Mouse (Mus musculus) lung, adult 2 months (tissue): Measurements from ENCODE around the gene Canx. TPM values are rescaled to one million over a fixed set of nuclear protein-coding genes. Genes with fewer than 3 reads are reported as not detected.

ENCODE experiments used
- DNase-seq: peaks from one replicate; pipeline ENCODE4 v3.0.0; 2022
- H3K4me1 ChIP-seq: fragments of 200-500 bp; 2 replicates; pipeline ENCODE4 v1.6.1; 2011; ENCODE audit warnings: low read length; ENCODE audit not compliant: control insufficient read depth, insufficient read depth
- H3K4me3 ChIP-seq: fragments of 200-500 bp; replicated peaks from 2 replicates; pipeline ENCODE3; 2011; ENCODE audit warnings: low read depth, mild to moderate bottlenecking, control low read depth, low read length; ENCODE audit errors: extremely low read depth
- CTCF ChIP-seq: fragments of 200-500 bp; IDR thresholded peaks from 2 replicates; pipeline ENCODE4 v1.5.1; 2011; ENCODE audit warnings: mild to moderate bottlenecking, low read length, control low read depth; ENCODE audit not compliant: insufficient read depth
- POLR2A ChIP-seq: fragments of 200-500 bp; IDR thresholded peaks from 2 replicates; pipeline ENCODE4 v1.6.1; 2011; ENCODE audit warnings: low read depth, mild to moderate bottlenecking, control low read depth, low read length, borderline replicate concordance; ENCODE audit errors: extremely low read depth
- WGBS: fragments of 180-500 bp; shearing (Covaris S2); methylation state at CpG from one replicate; pipeline ENCODE4 v1.1.7; 2018; 5-methylcytosine and 5-hydroxymethylcytosine counted together
- polyA plus RNA-seq: library from polyadenylated mRNA; depleted of rRNA; stranded (reverse); fragments of >200 nt; gene quantifications from 2 replicates; pipeline ENCODE4 v1.2.3, GENCODE M21; 2012; rRNA removed

Gene Canx
- 38.3 and 62.3 TPM in 2 replicates for polyA plus RNA-seq

GRCm38 (mm10) chr11:50325496-50326301 is at the start of gene Canx:
Gene Canx, minus strand, starts transcription at chr11:50325673.
- peak; percentile 99 for DNase-seq
- TF ChIP-seq POLR2A: peak; percentile 99
- TF ChIP-seq CTCF: no peak
- H3K4me1 ChIP-seq: peaks cover 7% of the 10 kb centered on the region
- H3K4me3 ChIP-seq: peak within 1 kb of the TSS; percentile 90
- under 1% methylated on average over 64 of the region's 64 CpGs for WGBS

GRCm38 (mm10) chr11:50374286-50375015 is 49.0 kb upstream of the Canx start:
- Histone ChIP-seq H3K4me1 (peaks cover 6% of the 10 kb centered on the region), H3K4me3 (no peak overlapping the region)
- no peak for TF ChIP-seq POLR2A
- no peak for TF ChIP-seq CTCF
- WGBS: 88% methylated on average over 13 of the region's 13 CpGs
- no peak for DNase-seq

GRCm38 (mm10) chr11:50373621-50374020 is 48.1 kb upstream of the Canx start:
- no peak for DNase-seq
- H3K4me3 ChIP-seq: no peak overlapping the region
- H3K4me1 ChIP-seq: no peaks in the 10 kb centered on the region; the same call in 1 of the 2 replicates
- TF ChIP-seq CTCF (no peak), POLR2A (no peak)
- 100% methylated on average over 1 of the region's 1 CpGs for WGBS

- H3K4me1 ChIP-seq: no peaks in the 10 kb centered on the region; the same call in 1 of the 2 replicates
- DNase-seq: no peak
- TF ChIP-seq CTCF (no peak), POLR2A (no peak)
- H3K4me3 ChIP-seq: no peak overlapping the region
Measured at GRCm38 (mm10) chr11:50373086-50373485, 47.6 kb upstream of the Canx start.

- no peak overlapping the region for H3K4me3 ChIP-seq
- 95% methylated on average over 1 of the region's 1 CpGs for WGBS
- no peak for DNase-seq
- no peaks in the 10 kb centered on the region; the same call in 1 of the 2 replicates for H3K4me1 ChIP-seq
- no peak for TF ChIP-seq POLR2A
- TF ChIP-seq CTCF: no peak
Measured at GRCm38 (mm10) chr11:50371911-50372310, 46.4 kb upstream of the Canx start.

GRCm38 (mm10) chr11:50371399-50371841 is 45.9 kb upstream of the Canx start:
- no peaks in the 10 kb centered on the region; the same call in 1 of the 2 replicates for H3K4me1 ChIP-seq
- peak overlapping the region; percentile 61 for H3K4me3 ChIP-seq
- TF ChIP-seq POLR2A (no peak), CTCF (peak; percentile 38; the same call in 1 of the 2 replicates)
- 3% methylated on average over 18 of the region's 18 CpGs for WGBS
- DNase-seq: peak; percentile 44

- no peaks in the 10 kb centered on the region for H3K4me1 ChIP-seq
- H3K4me3 ChIP-seq: no peak overlapping the region
- DNase-seq: no peak
- WGBS: 59% methylated on average over 4 of the region's 4 CpGs
- TF ChIP-seq CTCF (no peak), POLR2A (no peak)
Measured at GRCm38 (mm10) chr11:50370969-50371368, 45.5 kb upstream of the Canx start.

- WGBS: 77% methylated on average over 5 of the region's 5 CpGs
- DNase-seq: no peak
Measured at GRCm38 (mm10) chr11:50369360-50369911, 44.0 kb upstream of the Canx start.

GRCm38 (mm10) chr11:50367531-50367930 is 42.1 kb upstream of the Canx start:
- no peak overlapping the region for H3K4me3 ChIP-seq

More at GRCm38 (mm10) chr11:50369360-50369911, 44.0 kb upstream of the Canx start:
- no peak overlapping the region for H3K4me3 ChIP-seq
- no peak for TF ChIP-seq POLR2A
- TF ChIP-seq CTCF: no peak
- no peaks in the 10 kb centered on the region for H3K4me1 ChIP-seq

More at GRCm38 (mm10) chr11:50367531-50367930, 42.1 kb upstream of the Canx start:
- TF ChIP-seq CTCF: no peak
- no peak for TF ChIP-seq POLR2A
- no peaks in the 10 kb centered on the region for H3K4me1 ChIP-seq
- no peak for DNase-seq
- WGBS: 90% methylated on average over 9 of the region's 9 CpGs
